Mouse (Mus musculus) erythroid progenitor cell, adult 5-6 weeks (primary cell): ENCODE data around the gene Nt5e. TPM values are rescaled to one million over a fixed set of nuclear protein-coding genes. Genes with fewer than 3 reads are reported as not detected.
"Not testable (repeated sequence)": the region's sequence is repeated elsewhere in the genome, so short reads cannot be mapped to it uniquely, and the experiment has no call there.

Source experiments
- ATAC-seq: replicated peaks from 2 replicates; pipeline ENCODE4 v1.8.0; 2016; ENCODE audit warnings: moderate number of reproducible peaks, mild to moderate bottlenecking, moderate TSS enrichment, inconsistent platforms; ENCODE audit not compliant: poor library complexity, low FRiP score, severe bottlenecking
- total RNA-seq, 2 experiments: library from RNA; stranded (forward) in 1 of 2; stranded (reverse) in 1 of 2; fragments of 150-400 nt in 1 of 2; fragments of 186-747, 209-891 nt in 1 of 2; gene quantifications; 2 replicates each; pipeline versions ENCODE4 v1.2.3 to v1.2.4; 2015 to 2017; ENCODE audit warnings: low replicate concordance in 2 of 2

Gene Nt5e
- 3.6 TPM in 1 of 2 replicates, not detected in the other for total RNA-seq (2015; ENCODE audit: low replicate concordance)
- 0.90 TPM in 1 of 2 replicates, not detected in the other for total RNA-seq (2017; ENCODE audit: low replicate concordance)

DNA sequence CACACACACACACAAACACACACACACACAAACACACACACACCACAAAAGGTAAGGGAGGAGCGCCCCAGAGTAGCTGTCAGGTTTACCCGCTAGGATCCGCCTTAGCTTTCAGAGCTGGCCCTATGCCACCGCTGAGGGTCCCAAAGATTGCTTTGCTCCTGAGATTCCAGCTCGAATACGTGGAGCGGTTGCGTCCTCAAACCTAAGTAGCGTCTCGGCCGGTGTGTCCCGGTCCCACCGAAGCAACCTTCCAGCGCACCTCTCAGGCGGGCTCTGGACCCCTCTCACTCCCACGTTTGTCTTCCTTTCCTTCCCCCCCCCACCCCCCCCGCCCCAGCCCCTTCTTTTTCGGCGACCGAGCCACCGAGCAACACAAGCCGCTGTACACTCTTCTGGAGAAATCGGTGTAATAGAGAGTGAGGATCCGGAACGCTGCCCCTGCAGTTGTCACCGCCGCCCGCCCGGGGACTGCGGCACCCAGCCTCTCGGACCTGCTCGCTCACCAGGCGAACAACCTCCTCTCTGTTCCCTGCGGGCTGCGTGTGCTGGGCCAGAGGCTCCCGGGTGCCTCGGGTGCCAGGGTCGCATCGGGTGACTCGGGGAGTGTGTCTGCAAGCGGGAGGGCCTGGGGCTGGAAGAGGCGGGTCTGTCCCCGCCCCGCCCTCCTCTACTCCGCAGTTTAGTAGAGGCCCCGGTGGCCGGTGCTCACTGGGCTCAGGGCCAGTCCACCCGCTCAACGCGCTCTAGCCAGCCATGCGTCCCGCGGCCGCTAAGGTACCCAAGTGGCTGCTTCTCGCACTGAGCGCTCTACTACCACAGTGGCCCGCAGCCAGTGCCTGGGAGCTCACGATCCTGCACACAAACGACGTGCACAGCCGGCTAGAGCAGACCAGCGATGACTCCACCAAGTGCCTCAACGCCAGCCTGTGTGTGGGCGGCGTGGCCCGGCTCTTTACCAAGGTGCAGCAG, at the start of gene Nt5e:
Nt5e (plus strand) TSS at position 268 of the 972 bp plus-strand sequence.
- no peak for ATAC-seq

DNA sequence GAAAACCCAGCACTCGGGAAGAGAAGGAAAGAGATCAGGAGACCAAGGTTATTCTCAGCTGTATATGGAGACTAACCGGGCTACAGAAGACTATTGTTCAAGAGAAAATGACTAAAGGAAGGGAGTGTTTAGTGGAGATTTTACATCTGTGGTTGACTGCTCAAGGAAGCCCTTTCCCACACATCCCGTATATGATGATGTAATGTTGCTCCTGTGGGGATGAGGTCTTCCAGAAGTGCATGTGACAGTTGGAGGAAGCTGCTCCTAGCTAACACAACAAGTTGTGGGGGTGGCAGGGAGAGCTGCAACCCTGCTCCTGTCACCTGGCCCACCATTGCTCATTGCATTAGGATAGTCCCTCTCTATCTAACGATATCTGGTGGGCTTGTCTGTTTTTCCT, 49.4 kb upstream of the Nt5e start:
- no peak for ATAC-seq

DNA sequence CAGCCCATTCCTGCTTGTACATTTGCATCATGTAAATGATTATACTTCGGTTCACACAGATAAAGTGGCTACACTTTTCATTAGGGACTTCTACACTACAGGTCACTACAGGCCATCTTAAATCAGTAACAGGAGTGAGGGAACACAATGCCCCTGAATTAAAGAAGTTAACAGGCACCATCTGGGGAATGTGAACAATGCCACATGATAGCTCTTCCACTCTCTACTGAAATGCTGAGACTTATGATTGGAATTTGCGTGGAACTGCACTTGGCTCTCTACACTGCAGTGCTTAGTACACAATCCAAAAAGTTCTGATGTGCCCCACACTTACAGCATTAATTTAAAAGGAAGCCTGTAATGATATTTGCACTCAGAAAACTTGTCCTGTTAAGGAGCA, 47.3 kb upstream of the Nt5e start:
- no peak for ATAC-seq

DNA sequence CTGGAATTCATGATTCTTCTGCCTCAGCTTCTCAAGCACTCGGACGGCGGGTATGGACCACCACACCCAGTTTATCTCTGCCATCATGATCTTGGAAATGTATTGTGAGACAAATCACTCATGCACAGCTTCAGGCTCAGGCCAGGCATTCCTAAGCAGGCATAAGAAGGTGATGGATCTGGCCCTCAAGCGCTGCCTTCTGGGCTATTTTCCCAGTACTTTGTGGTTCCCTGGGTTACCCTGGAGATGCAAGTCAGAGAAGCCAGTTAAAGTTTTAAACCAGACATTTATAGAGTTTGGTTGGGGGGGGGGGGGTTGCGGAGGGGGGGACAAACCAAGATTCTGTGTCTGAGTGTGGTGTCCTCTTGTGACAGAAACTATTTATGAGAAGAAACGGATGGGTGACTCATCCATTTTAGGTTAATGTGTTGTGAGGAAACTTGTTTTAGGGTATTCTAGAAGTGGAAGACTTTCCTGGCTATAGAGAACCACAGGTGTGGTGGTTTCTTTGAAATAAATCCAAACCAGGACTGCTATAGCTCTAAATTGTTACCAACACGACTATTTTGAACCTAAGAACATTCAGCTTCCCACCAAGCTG, 37.3 kb upstream of the Nt5e start:
- no peak for ATAC-seq

DNA sequence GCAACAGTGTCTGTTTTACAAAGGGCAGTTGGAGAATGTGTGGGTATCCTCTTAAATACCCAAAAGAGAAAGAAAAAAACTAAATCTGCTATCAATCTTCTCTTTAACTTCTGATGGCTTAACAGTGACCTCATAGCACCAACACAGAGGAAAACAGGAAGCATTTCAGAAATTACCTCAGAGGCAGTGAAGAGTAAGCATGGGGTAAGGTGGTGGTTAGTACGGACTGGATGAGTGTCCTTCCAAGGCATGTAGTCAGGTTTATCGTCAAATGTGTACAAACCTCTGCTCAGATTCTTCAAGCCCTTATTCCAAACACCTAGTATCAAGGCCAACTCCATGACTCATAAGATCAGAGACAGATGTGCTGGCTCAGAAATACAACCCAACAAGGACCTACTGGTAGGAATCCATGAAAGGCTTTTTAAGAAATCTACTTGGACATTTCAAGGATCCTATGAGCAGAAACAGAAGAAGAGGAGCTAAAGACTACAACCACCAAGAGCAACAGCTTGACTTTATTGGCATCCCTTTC, 34.1 kb upstream of the Nt5e start:
- ATAC-seq, result no peak

DNA sequence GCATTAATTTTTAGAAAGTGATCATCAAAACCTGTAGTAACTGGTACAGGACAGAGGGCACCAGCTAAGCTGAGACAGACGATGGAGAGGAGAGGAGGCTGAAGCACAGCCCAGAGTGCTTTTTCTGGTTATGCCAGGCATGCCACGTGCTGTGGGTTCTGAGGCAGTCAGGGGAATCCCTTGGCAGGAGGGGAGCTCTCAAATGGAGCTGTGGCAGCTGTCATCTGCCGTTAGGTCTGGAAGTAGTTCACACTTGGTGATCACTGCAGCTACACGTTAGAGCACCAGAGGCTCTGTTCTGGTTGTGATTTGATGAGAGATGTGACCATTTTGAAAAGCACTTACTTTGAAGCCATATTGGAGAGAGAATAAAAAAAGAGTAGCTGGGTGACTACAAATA, 31.2 kb upstream of the Nt5e start:
- ATAC-seq, result no peak

DNA sequence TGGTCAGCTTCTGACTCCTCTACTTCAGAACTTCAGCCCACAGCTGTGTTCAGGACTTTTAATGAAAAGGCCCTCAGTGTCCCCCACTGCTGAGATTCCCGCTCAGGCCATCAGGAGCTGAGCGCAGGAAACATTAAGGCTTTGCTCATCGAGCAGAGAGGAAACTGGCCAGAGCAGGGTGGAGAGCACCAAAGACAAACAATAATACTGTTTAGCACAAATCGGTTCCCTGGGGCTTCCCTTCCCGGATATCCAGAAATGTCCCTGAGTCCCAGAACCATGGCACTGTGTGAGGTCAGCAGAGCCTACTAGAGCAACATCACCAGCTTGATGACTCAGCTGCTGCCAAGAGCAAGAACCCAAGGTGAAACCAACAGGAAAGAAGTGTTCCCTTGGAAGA, 30.7 kb upstream of the Nt5e start:
- no peak for ATAC-seq

DNA sequence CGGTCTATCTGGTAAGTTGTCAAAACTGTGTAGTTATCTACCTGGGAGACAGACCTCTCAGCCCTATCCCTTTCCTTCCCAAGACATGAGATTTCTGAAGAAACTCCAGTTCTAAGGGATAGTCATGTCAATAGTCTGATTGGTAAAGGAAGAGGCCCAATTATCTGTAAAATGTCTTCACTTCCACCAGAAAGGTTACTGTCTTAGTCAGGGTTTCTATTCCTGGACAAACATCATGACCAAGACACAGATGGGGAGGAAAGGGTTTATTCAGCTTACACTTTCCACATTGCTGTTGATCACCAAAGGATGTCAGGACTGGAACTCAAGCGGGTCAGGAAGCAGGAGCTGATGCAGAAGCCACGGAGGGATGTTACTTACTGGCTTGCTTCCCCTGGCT, 29.8 kb upstream of the Nt5e start:
- ATAC-seq, result not testable (repeated sequence)

DNA sequence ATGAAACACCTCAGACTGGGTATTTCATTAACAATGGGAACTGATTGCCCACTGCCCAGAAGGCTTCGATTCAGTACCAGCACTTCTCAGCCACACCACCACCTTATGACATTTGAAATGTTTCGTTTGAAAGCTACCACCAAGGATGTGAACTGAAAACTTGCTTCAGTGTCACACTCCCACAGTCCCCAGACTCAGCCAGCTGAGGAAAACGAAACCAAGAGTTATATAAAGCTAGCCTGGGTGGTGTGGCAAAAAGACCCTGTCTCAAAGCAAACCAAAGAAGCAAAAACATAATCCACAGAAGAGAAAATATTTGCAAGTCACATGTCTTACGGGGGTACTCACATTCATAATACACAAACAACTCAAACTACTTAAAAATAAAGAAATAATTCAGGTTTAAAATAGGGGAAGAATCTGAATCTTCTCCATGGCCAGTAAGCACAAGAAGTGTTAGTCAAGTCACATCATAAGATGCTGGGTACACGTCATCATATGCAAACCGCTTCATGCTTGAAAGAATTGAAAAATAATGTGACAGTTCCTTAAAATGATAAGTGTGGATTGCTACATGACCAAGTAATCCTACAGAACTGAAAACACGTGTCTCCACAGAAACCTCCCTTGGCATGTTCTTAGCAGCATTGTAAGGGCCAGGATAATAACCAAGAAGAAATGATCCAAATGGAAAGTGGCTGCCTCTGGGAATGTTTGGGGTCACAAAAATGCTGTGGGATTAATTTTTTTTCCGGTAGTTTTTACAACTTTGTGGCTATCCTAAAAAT, 28.9 kb upstream of the Nt5e start:
- no peak for ATAC-seq

DNA sequence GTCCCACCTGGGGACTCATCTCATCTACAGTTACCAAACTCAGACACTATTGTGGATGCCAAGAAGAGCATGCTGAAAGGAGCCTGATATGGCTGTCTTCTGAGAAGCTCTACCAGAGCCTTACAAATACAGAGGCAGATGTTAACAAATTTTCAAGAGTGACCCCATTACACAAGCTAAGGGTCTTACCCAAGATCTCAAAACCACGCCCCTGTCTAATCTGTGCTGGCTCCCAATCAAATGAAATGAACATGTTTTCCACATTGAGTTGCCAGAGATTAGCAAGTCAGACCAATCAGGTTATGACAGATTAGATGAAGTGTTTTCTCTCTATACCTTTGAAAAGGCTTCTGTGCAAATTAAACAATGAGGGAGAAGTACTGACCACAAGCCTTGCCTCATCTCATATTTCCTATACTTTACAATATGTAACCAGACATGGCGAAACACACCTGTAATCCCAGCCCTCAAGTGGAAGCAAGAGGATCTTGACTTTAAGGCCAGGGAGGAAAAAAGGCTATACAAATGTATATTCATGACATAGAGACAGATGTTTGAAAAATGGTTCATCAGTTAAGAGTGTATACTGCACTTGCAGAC, 19.9 kb upstream of the Nt5e start:
- no peak for ATAC-seq

DNA sequence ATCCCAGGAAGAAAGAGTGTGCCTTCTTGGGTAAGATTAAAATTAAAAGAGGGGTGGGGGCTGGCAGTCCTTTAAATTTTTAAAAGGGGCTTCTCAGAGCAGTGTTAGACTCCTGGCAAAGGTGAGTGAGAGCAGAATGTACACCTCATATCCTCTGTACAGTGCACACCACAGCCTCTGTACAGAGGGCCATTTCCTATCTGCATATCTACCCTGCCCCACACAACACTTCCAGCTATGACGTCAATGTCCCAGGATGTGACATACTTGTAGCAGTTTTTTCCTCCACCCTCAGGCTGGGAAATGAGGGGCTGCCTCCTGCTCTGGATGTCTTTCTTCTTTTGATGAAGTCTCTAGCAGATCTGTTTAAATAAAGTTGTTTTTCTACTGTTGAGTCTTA, 17.9 kb upstream of the Nt5e start:
- no peak for ATAC-seq

DNA sequence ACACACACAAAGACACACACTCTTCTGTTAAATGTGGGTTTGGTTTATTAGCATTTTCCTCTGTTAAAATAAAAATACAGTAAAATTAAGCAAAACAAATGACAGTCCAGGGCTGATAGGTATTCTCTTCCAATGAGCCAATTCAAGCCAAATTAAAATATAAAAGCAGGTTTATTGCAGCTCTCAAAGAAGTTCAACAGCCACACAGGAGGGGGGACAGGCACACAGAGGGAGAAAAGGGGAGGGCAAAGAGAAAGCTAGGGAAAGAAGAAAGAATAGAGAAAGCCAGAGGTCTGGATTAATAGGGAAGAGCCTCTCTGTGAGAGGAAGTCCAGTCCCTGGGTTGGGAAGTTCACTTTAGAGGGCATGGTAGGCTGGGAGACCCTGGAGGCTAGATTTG, 7.8 kb upstream of the Nt5e start:
- no peak for ATAC-seq

DNA sequence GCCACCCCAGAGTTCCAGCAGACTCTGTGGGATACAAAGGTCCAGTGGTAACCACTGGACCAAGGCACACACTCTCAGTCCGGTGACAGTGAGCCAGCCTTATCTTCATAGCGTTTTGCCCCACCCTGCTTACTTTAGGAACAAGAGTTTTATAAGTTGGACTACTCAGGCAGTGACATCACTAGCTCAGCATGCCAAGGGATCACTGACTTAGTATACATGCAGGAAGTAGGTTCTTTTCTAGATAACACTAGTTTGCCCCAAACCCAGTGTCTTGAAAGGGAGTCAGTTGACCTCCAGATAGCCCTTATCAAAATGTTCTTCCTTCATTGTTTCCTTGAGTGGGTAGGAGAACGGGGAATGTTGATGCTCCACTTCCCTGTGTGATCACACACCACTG, 2.4 kb upstream of the Nt5e start:
- ATAC-seq, result no peak

DNA sequence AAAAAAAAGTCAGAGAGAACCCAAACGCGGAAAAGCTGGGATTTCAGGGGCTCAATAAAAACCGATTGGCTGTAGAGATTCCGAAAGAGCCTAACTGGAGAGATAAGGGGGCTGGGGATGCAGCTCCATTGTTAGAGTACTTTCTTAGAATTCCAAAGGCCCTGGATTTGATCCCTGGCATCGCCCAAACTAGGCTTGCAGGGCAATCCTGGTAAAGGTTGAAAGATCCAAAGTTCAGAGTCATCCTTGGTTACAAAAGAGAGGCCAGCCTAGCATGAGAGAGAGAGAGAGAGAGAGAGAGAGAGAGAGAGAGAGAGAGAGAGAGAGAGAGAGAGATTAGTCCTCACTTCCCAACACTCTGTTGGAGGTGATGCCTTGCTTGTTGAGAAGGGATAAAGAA, 1.7 kb downstream of the Nt5e start:
- ATAC-seq, result no peak

DNA sequence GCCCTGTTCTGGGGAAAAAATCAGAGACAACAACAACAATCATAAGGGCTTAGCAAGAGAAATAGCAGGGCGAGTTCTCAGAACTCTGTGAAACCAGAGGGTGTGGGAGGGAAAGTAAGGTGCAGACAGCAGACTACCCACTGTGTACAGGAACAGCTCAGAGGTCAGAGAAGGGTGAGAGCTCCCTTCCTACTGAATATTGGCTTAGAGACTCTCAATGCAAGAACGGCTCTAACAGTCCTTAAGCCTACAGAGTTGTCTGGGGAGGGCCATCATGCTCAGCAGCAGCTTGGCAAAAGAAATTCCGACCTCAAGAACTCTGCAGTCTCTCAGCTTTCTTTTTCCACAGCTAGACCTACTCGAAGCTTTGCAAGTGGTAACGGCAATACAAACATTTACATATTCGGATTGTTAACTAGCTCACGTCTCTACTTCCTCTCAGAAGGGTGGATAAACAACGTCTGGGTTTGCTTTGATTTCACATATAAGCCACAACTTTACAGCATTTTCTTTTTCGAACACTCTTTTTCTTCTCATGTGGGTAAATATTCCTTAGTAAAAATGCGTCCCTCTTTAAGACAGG, 2.3 kb downstream of the Nt5e start:
- ATAC-seq, result no peak

DNA sequence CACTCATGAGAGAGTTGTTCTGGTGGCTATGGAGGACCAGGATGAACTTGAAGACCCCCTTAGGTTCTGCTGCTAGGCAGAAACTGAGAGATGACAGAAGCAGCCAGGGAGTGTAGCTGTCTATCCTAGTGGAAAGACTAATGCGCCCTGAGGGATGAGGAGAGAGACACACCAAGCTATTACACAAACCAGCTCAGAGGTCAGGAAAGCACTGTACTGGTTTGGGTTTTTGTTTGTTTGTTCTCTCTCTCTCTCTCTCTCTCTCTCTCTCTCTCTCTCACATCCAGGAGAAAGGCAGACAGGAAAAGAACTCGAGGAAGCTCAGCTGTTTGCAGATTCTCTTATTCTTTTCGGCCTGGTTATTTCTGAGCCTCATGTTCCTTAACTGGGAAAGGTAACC, 3.3 kb downstream of the Nt5e start:
- ATAC-seq, result no peak

DNA sequence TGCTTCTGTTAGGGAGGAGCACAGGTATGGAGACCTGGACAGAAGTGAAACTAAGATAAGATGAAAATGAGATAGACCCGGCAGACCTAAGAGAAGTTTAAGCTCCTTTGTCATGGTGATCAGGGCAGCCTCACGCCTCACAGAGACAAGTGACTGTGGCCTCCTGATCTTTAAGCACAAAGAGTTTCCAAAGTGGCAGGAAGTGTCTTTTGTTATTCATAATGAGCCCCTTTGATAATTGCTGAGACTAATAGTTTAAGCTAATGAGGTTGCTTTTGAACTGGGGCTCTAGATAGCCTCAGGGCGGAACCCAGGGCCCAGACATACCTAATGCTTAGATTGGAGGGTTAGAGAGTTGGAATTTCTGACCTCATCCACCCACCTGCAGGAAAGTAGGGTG, 5.5 kb downstream of the Nt5e start:
- ATAC-seq, result no peak

DNA sequence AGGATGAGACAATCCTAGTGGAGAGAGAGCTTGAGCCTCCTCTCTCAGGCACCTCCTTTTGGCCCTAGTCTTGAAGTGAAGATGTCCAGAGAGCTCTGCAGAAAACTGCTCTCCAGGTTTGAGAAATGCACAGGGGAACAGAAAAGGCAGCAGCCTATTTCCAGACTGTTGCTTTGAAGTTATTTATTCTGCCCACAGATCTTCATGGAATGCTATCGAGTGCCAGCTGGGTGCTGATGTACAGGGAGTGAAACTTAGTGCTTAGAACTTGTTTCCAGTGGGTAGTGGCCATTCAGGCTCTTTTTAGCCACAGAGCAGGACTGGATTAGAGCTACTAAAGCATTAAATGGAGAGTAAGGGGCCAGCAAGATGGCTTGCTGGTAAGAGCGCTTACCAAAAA, 8.8 kb downstream of the Nt5e start:
- ATAC-seq, result no peak

DNA sequence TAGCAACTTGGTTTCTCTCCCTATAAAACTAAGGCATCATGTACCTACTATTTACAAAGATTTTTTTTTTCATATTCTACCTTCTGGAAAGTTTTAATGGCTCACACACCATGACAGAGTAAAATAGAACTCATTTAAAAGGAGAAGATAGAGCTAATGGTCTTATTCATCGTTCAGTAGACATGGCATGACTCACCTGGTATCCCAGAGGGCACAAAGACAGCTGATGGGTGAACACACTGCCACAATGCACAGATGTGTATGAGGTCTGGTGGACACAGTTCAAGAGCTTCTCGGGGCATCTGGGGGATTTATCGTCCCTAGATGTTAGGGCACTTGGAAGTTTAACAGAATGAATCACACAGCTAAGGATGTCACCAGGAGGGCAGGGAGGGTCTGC, 13.8 kb downstream of the Nt5e start:
- no peak for ATAC-seq

DNA sequence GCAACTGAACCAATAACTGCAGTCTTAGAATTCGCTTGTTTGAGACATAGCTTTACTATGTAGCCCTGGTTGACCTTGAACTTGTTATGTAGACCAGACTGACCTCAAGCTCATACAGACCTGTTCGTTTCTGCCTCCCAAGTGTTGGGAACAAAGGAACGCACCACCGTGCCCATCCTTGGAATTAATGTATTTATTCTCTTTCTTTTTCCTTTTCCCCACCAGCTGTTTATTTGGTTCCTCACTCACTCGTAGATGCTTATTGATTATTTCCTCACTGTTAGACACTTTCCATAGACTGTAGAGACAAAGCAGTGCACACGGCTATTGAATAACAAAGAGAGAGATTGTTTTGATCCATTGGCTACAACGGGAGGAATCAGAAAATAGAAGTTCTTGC, 15.2 kb downstream of the Nt5e start:
- ATAC-seq, result no peak
